Mouse (Mus musculus) lung, postnatal 0 days (tissue): ENCODE data around the gene Thy1. TPM values are rescaled to one million over a fixed set of nuclear protein-coding genes. Genes with fewer than 3 reads are reported as not detected.
A peak's percentile ranks its signal among the peaks of the same experiment; 100 is the strongest.

Experiments used
- ATAC-seq: fragments of 200-750 bp; cut with Nextera tagmentation; 2 replicates; pipeline ENCODE4 v1.8.0; 2017; ENCODE audit warnings: moderate library complexity
- DNase-seq: peaks from one replicate; pipeline ENCODE4 v3.0.0-alpha.2; 2016; ENCODE audit warnings: low spot score
- H3K27ac ChIP-seq: fragments of 300-500 bp; sonication (generic); 2 replicates; pipeline ENCODE4 v1.5.1; 2014; ENCODE audit warnings: antibody characterized with exemption, mild to moderate bottlenecking, low read length, mixed read lengths
- H3K27me3 ChIP-seq: fragments of 300-500 bp; sonication (generic); replicated peaks from 2 replicates; pipeline ENCODE4 v1.6.1; 2014; ENCODE audit warnings: low read length, mixed read lengths; ENCODE audit not compliant: insufficient read depth
- H3K36me3 ChIP-seq: fragments of 300-500 bp; sonication (generic); 2 replicates; pipeline ENCODE4 v1.6.1; 2014; ENCODE audit warnings: low read length, mixed read lengths; ENCODE audit not compliant: insufficient read depth
- H3K4me1 ChIP-seq: fragments of 300-500 bp; sonication (generic); 2 replicates; pipeline ENCODE4 v1.6.1; 2014; ENCODE audit warnings: antibody characterized with exemption, low read depth, low read length, mixed read lengths; ENCODE audit not compliant: insufficient read depth
- H3K4me2 ChIP-seq: fragments of 300-500 bp; sonication (generic); replicated peaks from 2 replicates; pipeline ENCODE4 v1.6.1; 2014; ENCODE audit warnings: low read depth, mild to moderate bottlenecking, low read length, moderate library complexity, mixed read lengths
- H3K4me3 ChIP-seq: fragments of 300-500 bp; sonication (generic); 2 replicates; pipeline ENCODE4 v1.5.1; 2014; ENCODE audit warnings: low read depth, low read length
- H3K9ac ChIP-seq: fragments of 300-500 bp; sonication (generic); replicated peaks from 2 replicates; pipeline ENCODE4 v1.6.1; 2014; ENCODE audit warnings: low read depth, mild to moderate bottlenecking
- H3K9me3 ChIP-seq: fragments of 300-500 bp; sonication (generic); 2 replicates; pipeline ENCODE4 v1.6.1; 2016; ENCODE audit warnings: low read length, mixed read lengths
- CTCF ChIP-seq: IDR thresholded peaks from 2 replicates; pipeline ENCODE4 v1.5.1; 2016; ENCODE audit warnings: antibody characterized with exemption, mild to moderate bottlenecking
- EP300 ChIP-seq: IDR thresholded peaks from 2 replicates; pipeline ENCODE4 v1.6.1; 2016; ENCODE audit warnings: antibody characterized with exemption, mild to moderate bottlenecking, control low read depth
- WGBS: fragments of 180-500 bp; shearing (Covaris S2); extraction: QIAGEN DNeasy Blood & Tissue Kit; methylation state at CpG from one replicate; pipeline ENCODE4 v1.1.7; 2014; 5-methylcytosine and 5-hydroxymethylcytosine counted together
- polyA plus RNA-seq: library from polyadenylated mRNA; unstranded; fragments of >200 nt; fragmentation: Nextera tagmentation; extraction: Ambion mirVana; gene quantifications from 2 replicates; pipeline ENCODE4 v1.2.1, GENCODE M21; 2015

Thy1 gene
- 2.9 and 5.0 TPM in 2 replicates for polyA plus RNA-seq

DNA sequence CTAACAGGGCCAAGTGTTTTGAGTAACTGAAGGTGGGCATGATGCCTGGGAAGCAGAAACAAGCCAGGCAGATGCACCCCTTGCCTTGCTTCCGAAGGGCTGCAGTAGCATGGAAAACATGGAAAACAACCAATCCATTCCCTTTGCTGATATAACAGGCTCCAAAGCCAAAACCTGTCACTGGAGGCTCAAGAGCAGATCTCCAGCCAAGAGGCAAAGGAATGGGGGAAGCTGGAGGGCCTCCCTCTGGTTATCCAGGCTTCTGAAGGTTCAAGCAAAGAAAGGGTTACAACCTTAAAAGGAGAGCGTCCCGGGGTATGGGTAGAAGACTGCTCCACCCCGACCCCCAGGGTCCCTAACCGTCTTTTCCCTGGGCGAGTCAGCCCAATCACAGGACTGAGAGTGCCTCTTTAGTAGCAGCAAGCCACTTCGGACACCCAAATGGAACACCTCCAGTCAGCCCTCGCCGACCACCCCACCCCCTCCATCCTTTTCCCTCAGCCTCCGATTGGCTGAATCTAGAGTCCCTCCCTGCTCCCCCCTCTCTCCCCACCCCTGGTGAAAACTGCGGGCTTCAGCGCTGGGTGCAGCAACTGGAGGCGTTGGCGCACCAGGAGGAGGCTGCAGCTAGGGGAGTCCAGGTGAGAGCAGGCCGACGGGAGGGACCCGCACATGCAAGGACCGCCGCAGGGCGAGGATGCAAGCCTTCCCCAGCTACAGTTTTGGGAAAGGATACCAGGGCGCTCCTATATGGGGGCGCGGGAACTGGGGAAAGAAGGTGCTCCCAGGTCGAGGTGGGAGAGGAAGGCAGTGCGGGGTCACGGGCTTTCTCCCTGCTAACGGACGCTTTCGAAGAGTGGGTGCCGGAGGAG, at the start of gene Thy1:
Gene Thy1, plus strand, starts transcription at position 549 of the 872 bp plus-strand sequence.
- H3K9me3 ChIP-seq, result no peaks in the 10 kb centered on the region
- H3K36me3 ChIP-seq, result no peaks in the 10 kb centered on the region
- peaks cover 17% of the 10 kb centered on the region for H3K27me3 ChIP-seq
- ATAC-seq, result no peak
- no peak within 1 kb of the TSS for H3K4me3 ChIP-seq
- no peak within 1 kb of the TSS for H3K27ac ChIP-seq
- peak; percentile 42 for DNase-seq
- TF ChIP-seq CTCF, result no peak
- TF ChIP-seq EP300, result no peak
- WGBS, result under 1% methylated on average over 29 of the region's 30 CpGs
- 0 out of 2 replicates have a peak within 1 kb of the TSS, but pooled peaks have one; percentile 19 for H3K4me2 ChIP-seq
- no peak within 1 kb of the TSS for H3K9ac ChIP-seq
- H3K4me1 ChIP-seq, result no peaks in the 10 kb centered on the region

DNA sequence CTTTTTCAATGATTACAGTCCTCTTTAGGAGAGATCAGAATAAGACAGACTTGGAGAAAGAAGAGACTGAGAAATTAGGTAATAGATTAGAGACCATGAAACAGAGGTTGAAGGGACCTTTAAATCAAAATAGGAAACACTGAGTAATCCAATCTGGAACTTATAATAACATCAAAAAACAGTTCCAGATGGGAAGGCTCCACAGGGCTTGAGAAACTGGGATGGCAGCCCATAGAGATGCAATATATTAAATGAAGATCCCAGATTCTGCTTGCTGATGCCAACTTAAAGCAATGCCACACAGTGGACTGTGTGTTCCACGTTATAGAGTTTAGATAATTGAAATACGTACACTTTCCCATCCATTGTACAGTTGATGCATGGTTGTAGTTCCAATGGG, 45.5 kb upstream of the Thy1 start:
- no peak for ATAC-seq

DNA sequence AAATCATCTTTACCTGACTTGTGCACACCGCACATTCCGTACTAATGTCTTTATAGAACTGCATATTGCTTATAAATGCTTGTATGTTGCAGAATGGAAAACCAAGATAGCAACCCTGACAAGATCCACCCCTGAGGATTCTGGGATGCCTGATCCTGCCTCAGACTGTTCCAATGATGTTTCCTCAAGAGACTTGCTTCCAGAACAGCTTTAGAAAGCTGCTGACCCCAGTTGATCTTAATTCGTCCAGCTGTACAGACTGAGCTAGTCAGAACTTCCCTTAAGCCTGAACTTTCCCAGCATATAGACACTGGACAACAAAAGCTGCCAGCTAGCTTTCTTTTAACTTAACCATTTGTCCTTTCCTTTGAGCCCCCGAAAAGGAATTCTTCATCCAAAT, 44.3 kb upstream of the Thy1 start:
- 77% methylated on average over 4 of the region's 4 CpGs for WGBS
- DNase-seq, result no peak
- no peak for TF ChIP-seq CTCF
- no peak for TF ChIP-seq EP300

More for the DNA sequence above, 45.5 kb upstream of the Thy1 start:
- no peaks in the 10 kb centered on the region for H3K36me3 ChIP-seq
- no peaks in the 10 kb centered on the region for H3K9me3 ChIP-seq
- H3K27me3 ChIP-seq, result no peaks in the 10 kb centered on the region
- H3K4me2 ChIP-seq, result no peak overlapping the region
- 78% methylated on average over 2 of the region's 2 CpGs for WGBS
- no peak overlapping the region for H3K27ac ChIP-seq
- H3K9ac ChIP-seq, result no peak overlapping the region
- H3K4me3 ChIP-seq, result no peak overlapping the region
- no peak for DNase-seq
- no peak for TF ChIP-seq CTCF
- no peak for TF ChIP-seq EP300
- H3K4me1 ChIP-seq, result no peaks in the 10 kb centered on the region

DNA sequence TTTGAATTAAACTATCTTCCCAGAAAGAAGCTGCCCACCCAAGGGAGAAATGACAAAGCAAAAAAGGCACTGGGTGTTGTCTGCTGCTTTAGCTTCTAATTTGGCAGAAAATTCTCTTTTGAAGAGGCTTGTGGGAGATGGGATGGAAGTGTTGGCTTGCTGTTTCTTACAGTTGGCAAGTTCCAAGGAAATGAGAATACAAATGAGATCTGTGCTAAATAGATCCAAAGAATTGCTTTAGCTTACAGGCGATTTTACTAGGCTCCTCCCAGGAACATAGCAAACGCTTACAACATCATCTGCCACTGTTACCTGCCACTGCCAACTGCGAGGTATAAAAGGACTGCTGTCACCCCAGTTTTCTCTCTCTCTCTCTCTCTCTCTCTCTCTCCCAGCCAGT, 38.8 kb upstream of the Thy1 start:
- WGBS, result 63% methylated on average over 3 of the region's 3 CpGs
- no peak overlapping the region for H3K4me3 ChIP-seq
- H3K27ac ChIP-seq, result no peak overlapping the region
- DNase-seq, result no peak
- no peak overlapping the region for H3K9ac ChIP-seq
- H3K36me3 ChIP-seq, result no peaks in the 10 kb centered on the region
- TF ChIP-seq EP300 (no peak), CTCF (no peak)
- ATAC-seq, result no peak
- no peaks in the 10 kb centered on the region for H3K4me1 ChIP-seq
- H3K9me3 ChIP-seq, result no peaks in the 10 kb centered on the region
- no peaks in the 10 kb centered on the region for H3K27me3 ChIP-seq
- H3K4me2 ChIP-seq, result no peak overlapping the region

More for the DNA sequence above, 44.3 kb upstream of the Thy1 start:
- no peak overlapping the region for H3K27ac ChIP-seq
- no peak overlapping the region for H3K4me3 ChIP-seq
- H3K9me3 ChIP-seq, result no peaks in the 10 kb centered on the region
- no peaks in the 10 kb centered on the region for H3K27me3 ChIP-seq
- no peaks in the 10 kb centered on the region for H3K4me1 ChIP-seq
- no peak overlapping the region for H3K9ac ChIP-seq
- no peaks in the 10 kb centered on the region for H3K36me3 ChIP-seq
- ATAC-seq, result no peak
- no peak overlapping the region for H3K4me2 ChIP-seq

DNA sequence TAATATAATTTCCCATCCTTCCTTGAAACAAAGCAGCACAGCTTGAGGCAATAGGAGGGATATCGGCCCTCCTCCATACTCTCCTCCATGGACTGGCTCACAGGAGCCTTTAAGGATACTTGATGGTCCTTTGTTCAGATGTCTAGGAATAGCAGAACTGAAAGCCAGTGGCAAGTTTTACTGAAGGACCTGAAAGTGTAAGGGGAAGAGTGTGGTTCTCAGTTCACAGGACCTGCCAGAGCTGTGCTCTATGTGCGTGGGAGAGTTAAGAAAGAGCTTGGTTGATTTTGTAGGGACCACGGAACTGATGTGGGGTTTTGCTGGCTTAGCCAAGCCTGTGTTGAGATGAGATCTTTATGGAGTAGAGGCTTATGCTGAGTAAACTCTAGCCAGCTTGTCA, 37.9 kb upstream of the Thy1 start:
- Histone ChIP-seq H3K4me1 (no peaks in the 10 kb centered on the region), H3K9ac (no peak overlapping the region), H3K9me3 (no peaks in the 10 kb centered on the region), H3K4me2 (no peak overlapping the region), H3K27ac (no peak overlapping the region), H3K27me3 (no peaks in the 10 kb centered on the region), H3K4me3 (no peak overlapping the region), H3K36me3 (no peaks in the 10 kb centered on the region)
- TF ChIP-seq CTCF, result no peak
- TF ChIP-seq EP300, result no peak
- ATAC-seq (no peak), DNase-seq (no peak)
- 90% methylated on average over 3 of the region's 3 CpGs for WGBS

DNA sequence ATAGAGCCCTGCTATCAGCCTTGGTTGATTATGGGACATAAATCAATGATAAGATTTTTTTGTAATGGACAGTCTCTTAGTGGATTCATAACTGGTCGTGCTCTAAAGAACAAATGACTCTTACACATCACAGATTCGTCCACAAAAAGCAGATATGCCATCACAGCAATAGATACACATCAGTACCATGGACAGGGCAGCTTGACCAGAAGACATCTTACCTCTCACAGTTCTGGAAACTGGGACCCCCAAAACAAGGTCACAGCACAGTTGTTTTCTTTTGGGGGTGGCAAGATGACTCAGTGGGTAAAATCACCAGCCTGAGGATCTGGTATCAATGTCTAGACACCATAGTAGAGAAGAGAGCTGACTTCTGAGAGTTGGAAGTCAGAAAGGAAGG, 35.9 kb upstream of the Thy1 start:
- H3K9me3 ChIP-seq, result no peaks in the 10 kb centered on the region
- WGBS, result 45% methylated on average over 2 of the region's 2 CpGs
- H3K9ac ChIP-seq, result no peak overlapping the region
- H3K27me3 ChIP-seq, result no peaks in the 10 kb centered on the region
- no peak for DNase-seq
- H3K27ac ChIP-seq, result no peak overlapping the region
- ATAC-seq, result no peak
- H3K36me3 ChIP-seq, result no peaks in the 10 kb centered on the region
- H3K4me3 ChIP-seq, result no peak overlapping the region
- H3K4me2 ChIP-seq, result no peak overlapping the region
- TF ChIP-seq EP300, result no peak
- TF ChIP-seq CTCF, result no peak
- H3K4me1 ChIP-seq, result no peaks in the 10 kb centered on the region
